ENCODE assay signal across 9 mouse cellular contexts in the genomic region with DNA sequence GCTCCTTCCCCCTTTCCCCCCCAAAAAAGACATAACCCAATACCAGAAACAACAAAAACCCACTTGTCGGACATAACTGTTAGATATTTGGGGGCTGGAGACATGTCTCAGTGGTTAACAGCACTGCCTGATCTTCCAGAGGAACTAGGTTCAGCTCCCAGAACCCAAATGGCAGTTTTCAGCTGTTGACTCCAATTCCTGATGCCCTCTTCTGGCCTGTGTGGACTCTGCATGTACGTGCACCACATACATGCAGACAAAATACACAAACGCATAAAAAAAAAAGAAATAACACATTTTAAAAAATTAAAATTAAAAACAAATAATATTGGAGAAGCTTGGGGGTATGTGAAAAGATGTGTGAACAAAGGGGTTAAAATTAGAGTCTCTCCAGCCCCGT. TPM values are rescaled to one million over a fixed set of nuclear protein-coding genes. Genes with fewer than 3 reads are reported as not detected.
A peak's percentile ranks its signal among the peaks of the same experiment; 100 is the strongest.
DNase-seq lines count a peak whose midpoint lies in the region; ATAC-seq lines count a peak whose summit lies in the region.
"Had no signal": no experiment of that assay in that cellular context is flagged by ENCODE, and none has a peak within 500 bp of the region (broad histone marks: within the 10 kb centered on the region; RNA-seq: fewer than 3 reads in every experiment).

No protein-coding gene starts in this region.

- H3K4me3 ChIP-seq in liver, embryonic 11.5 days (ENCODE audit: low read depth, low read length) = no peak overlapping the region

- no peaks in the 10 kb centered on the region for H3K27me3 ChIP-seq in liver, embryonic 11.5 days (replicated peaks; ENCODE audit: control insufficient read depth, insufficient read depth, low read length)

- no peaks in the 10 kb centered on the region for H3K4me1 ChIP-seq in liver, embryonic 11.5 days (replicated peaks; ENCODE audit: control insufficient read depth, insufficient read depth, low read length)

- 87% methylated on average over 4 of the region's 4 CpGs for WGBS in liver, embryonic 11.5 days

- H3K4me2 ChIP-seq in liver, embryonic 11.5 days = no peak overlapping the region

- 0 out of 2 replicates have a peak, but pooled peaks cover 2% of the 10 kb centered on the region for H3K36me3 ChIP-seq in liver, embryonic 11.5 days (ENCODE audit: control insufficient read depth, insufficient read depth, low read length)

- no peak overlapping the region for H3K9ac ChIP-seq in liver, embryonic 11.5 days (ENCODE audit: low read depth, low read length)

- no peak overlapping the region for H3K27ac ChIP-seq in liver, embryonic 11.5 days (ENCODE audit: low read depth, low read length)
- H3K27ac ChIP-seq: macrophage had no signal

- ATAC-seq in liver, embryonic 11.5 days (replicated peaks; ENCODE audit: low FRiP score) = no peak
- no peak for ATAC-seq in inflammation-experienced regulatory T-cells, adult 6 months

- H3K9me3 ChIP-seq in liver, embryonic 11.5 days (ENCODE audit: control insufficient read depth, low read length) = no peaks in the 10 kb centered on the region

- peak; percentile 20 to 66 for DNase-seq in adrenal gland, adult (ENCODE audit: inconsistent age in 2 of 2, low spot score in 1 of 2)
- no peak for DNase-seq in adrenal gland, postnatal 4 days (ENCODE audit: low spot score in 2 of 2)
- DNase-seq in liver = peak; percentile 12
- no peak for DNase-seq in liver, embryonic 11.5 days (ENCODE audit: low spot score)
- DNase-seq in cerebellum, adult 9-10 months = peak; percentile 38
- DNase-seq in lung, adult 18-20 months = peak; percentile 27 to 37
- DNase-seq in c-Kit-positive CD71-positive TER-119-positive erythroid progenitor cells, embryonic 14.5 days (ENCODE audit: low spot score) = no peak

RNA-seq across cellular contexts. Expression of a gene that starts 54.5 kb away (rescaled TPM):
- 10 to 100 TPM; 47.2 to 51.2 TPM for total RNA-seq in adrenal gland, postnatal 4 days (2021)
- 10.3 and 10.6 TPM in 2 replicates for polyA plus RNA-seq in liver, embryonic 11.5 days (2014; fragmentation: Nextera tagmentation; extraction: Ambion mirVana)
- polyA plus RNA-seq in inflammation-experienced regulatory T-cells, adult 6 months (2017; shearing (Covaris generic)) = 10 to 100 TPM; 14.7 to 26.3 (median 15.4) TPM

Comparison
In these comparisons a context has a peak if more than half of its experiments do, and no peak if none do; other contexts are left out.
1. DNase-seq: peak in adrenal gland, adult (2 of 2), liver (single experiment), cerebellum, adult 9-10 months (single experiment) and lung, adult 18-20 months (2 of 2); none in adrenal gland, postnatal 4 days (0 of 2), liver, embryonic 11.5 days (single experiment) and c-Kit-positive CD71-positive TER-119-positive erythroid progenitor cells, embryonic 14.5 days (single experiment).